Mouse (Mus musculus) forelimb bud, embryonic 11.5 days (tissue): ENCODE measurements at regions not wholly inside any gene's neighbourhood (a gene's known extent, or its start where the extent isn't known, plus 50 kb on each side); places are given as distances from the start of the nearest gene placed in this dataset.

ENCODE experiments used
- DNase-seq: peaks from one replicate; pipeline ENCODE4 v3.0.0-alpha.2; 2012; ENCODE audit warnings: low read depth, low spot score

DNA sequence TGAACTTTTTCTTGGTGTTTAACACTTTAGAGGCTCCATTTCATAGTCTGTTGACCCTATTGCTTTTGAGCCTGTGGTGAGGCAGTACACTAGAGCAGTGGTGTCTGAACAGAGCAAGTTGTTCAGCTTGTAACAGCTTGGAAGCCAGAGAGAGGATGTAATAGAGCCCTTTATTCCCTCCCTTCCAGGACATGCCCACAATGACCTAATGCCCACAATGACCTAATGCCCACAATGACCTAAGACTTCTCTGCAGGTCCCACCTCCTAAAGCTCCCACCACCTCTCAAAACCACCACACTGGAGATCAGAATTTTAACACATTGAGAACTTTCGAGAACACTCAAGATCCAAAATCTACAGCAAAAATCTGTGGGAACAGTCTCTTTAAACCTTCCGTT, 115.6 kb downstream of the S1pr1 start:
- no peak for DNase-seq

DNA sequence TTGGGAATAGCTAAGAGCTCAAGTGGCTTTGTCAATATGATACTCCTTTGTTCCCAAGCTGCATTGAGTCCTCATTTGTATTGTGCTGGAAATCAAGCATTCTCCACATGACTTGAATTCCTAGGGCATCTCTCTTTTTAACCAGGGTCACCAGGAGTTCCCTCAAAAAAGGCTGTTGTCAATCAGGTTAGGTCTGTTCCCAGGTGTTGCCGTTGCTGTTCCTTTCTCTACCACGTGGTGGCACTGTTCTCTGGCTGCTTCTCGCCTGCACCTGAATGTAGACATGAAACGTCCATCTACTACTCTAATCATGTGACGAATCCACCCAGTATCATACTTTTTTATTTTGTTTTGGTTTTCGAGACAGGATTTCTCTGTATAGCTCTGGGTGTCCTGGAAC, 118.3 kb downstream of the S1pr1 start:
- peak; percentile 57 for DNase-seq

DNA sequence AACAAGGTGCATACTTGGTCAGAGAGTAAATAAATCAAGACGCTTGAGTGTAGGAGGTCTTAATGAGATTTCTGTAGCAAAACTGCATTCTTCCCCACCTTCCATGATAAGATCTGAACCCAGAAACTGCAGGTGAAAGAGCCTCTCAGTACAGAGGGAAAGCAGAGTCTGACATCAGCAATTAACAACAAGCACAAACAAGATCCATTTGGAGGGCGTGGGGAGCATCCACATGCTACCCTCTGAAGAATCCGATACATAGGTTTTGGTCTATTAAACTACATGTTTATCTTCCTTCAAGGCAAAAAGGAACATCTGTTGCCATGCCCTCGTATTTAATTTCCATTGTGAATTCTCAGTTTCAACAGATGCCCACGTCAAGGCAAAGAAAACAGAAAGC, 124.2 kb downstream of the S1pr1 start:
- DNase-seq, result no peak

DNA sequence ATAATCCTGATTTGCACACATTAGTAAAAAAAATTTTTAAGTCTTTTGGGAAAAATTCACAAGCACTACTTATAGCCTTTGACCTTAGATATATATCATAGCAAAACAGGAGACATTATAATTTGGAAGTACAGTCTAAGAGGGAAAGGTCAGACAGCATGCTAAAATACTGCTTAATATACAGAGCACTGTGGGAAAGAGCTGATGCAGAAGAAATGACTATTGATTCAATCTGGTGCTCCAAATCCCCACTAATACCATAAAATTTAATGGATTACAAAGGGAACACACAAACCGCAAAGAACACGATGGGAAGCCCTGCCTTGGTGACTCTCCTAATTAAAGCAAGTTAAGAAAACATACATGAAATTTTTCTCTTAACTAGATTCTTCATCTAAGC, 126.3 kb downstream of the S1pr1 start:
- no peak for DNase-seq

DNA sequence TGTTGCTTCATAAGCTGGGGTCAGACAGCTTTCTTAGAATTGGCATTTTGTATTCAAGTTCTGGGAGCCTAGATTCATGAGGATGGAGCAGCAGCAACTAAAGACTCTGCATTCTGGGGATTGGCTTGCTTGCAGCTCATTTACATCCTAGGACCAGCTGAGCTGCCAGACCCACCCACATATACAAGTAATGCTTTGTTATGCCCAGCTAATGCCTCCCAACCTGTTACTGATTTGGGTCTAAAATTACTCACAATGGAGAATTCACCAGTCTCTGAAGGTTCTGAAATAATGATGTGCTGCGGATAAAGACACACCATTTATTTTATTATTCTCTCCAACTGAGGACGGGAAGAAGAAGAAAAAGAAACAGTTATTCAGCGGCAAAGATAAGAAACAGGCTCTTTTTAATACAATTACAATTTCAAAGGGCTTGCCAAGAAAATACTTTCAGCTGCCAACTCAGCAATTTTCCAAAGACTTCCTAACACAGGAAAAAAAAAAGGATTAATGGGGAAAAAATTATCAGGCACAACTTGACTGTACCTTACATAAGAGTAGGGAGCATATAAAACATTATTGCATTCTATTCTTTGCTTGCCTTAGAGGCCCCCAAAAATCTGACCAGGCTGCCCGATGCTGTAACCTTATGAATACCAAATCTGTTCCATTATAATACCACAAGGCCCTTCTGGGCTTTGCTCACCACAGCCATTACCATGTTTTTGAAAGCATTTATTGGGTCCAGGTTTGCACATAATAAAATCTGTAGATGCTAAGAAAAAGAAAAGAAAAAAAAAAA, 134.5 kb downstream of the S1pr1 start:
- peak; percentile 36 for DNase-seq

DNA sequence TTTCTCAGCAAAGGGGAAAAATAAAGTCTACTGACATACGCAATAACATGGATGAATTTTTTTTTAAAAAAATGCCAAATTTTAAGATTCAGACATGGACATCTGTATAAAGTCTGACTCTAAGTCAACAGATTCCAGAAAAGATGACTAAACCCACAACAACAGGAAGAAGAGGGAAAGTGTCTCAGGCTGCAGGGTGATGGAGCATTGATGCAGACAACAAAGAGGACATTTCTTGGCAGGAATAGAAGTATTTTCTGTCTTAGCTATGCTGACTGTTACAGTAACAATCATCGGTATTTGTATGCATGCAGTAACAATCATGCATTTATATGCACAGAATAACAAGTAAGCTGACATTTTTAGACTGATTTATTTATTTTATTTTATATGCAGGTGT, 139.5 kb downstream of the S1pr1 start:
- no peak for DNase-seq

DNA sequence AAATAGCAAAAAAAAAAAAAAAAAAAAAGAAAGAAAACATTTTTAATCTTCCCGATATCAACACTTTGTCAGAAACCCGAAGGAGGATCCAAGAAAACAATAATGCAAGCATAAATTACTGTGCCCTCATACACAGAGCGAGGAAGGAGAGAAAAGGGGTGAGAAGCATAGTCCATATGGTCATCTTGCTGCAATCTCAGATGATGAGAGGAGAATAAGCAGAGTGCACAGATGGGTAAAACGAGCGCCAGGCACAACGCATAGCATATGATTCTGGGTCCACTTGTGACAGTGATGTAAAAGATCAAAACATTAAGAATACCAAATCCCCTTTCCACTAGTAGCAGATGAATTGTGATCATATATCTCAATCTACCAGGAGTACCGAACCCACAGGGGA, 152.1 kb downstream of the S1pr1 start:
- DNase-seq, result no peak

DNA sequence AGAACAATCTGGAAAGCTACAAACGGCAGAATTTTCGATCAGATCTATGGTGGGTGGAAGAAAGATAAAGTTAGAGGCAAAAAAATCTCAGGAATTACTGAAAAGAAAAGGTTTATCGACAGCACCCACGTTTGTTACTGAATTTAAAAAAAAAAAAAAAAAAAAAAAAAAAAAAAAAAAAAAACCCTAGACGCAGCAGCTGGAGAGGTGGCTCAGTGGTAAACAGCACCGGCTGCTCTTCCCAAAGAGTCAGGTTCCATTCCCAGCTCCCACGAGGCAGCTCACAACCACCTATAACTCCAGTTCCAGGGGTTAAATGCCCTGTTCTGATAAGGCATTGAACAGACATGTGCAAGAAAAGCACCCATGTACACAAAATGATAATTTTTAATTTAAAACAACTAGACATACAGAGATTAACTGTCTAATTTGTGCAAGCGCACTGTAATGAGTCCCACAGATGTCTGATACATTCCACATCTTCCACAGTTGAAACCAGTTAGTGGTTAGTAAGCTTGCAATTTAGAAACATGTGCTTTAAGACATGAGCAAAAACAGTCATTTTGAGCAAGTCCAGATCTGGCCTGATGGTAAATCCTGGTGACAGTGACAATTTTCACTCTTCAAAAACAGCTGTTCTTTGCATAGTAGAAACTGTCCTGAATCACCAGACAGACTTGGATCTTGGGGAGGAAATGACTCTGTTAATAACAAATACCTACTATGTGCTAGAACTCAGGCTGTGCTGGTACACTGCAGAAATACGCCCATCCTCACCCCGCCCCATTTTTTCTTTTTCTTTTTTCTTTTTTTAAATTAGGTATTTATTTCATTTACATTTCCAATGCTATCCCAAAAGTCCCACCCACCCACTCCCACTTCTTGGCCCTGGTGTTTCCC, 159.8 kb downstream of the S1pr1 start:
- DNase-seq, result peak; percentile 46

DNA sequence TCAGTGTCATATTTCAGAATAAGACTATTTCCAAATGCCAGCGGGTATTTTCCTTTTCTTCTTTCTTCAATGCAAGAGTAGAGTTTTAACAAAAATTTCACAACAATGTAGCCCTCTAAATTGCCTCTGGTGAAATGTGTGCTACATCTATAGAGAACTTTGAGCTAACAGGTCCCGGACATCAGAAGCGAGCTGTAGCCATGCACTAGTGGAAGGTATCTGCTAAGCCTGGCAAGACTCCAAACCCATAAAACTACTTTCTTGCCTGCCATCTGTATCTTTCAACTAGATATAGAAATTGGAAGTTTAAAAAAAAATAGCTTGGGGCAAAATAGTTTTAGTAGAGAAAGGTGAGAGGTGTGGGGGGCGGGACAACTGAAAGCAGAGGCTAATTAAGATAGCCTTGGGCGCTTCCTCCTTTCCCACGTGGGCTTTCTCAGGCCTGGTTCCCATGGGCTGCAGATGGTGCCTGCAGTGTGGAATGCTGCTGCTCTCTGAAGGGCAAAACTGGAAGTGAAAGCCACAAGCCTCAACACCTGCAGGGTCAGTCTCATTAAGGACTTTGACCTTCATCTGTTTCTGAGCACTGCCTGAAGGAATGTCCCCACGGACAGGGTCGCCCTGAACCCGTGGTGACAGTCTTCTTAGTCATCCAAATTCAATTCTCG, 160.9 kb downstream of the S1pr1 start:
- peak; percentile 86 for DNase-seq

DNA sequence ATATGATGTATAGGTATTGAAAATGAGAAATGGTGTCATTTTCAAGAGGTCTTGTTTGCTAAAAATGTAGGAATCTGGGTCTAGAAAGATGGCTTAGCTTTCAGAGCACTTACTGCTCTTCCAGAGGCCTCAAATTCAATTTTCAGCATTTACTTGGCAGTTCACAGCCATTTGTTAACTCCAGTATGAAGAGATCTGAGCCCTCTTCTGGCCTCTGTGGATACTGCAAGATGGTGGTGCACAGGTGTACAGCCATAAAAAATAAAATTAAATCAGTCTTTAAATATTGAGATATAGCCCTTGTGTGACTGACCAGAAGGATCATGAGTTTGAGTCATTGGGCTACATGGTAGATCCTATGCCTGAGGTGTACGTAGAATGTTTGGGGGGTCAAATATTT, 173.1 kb downstream of the S1pr1 start:
- DNase-seq, result peak; percentile 32

DNA sequence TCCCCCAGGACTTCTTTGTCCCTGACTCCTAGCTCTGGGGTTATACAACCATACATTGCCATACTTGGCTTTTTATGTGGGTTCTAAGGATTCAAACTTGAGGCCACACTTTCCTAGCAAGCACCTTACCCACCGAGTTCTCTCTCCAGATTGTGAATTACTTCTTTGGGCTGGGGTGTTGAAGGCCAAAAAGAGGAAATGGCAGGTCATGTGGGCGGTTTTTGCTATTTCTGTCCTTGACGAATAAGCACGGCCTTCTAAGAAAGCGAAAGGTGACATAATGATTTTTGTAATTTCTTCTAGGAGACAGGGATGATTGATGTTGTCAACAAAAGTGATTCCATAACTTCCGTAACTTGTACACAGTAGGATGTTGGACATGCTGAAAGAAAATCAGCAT, 176.5 kb downstream of the S1pr1 start:
- DNase-seq, result no peak

DNA sequence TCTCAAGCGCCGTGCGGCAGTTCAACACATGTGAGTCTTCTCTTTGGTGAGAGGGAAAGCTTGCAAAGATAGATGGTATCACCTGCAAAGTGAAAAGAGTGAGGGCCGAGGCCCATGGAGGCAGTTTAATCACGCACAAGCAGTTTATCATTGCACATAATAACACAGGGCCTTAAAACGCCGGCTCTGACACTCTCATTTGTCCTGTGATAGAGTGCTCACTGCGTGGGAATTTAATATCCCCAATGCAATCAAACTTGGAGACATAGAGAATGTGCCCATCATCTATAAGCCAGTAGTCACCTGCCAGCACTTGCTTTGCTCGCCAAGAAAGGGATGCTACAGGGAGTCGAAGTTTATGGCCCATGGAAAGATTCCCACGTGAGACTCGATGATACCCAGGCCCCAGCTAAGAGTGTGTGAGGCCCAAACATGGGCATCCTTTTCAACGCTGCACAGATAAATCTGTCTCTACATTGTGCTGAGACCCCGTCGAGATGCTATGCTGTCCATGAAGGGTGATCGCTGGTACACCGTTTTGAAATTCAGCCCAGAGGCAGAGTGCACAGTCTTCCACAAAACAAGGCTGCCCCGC, 182.6 kb downstream of the S1pr1 start:
- DNase-seq, result no peak

DNA sequence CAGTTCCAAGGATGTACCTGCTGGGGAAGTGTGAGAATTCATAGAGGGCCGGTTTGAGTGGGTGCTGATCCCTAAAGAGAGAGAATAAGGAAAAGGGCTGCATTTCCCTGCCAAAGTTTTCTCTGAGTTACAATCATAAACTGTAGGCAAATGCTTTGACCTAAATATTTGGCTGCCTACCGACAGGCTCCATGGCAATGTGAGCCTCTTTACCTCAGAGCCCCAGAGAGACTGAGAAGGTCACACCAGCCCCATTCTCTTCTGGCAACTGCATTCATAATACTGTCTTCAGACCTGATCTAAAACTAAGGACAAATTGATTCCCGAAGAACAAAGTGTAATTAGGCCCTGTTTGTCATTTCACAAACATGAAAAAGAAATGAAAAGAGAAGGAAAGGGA, 184.4 kb downstream of the S1pr1 start:
- DNase-seq, result no peak

DNA sequence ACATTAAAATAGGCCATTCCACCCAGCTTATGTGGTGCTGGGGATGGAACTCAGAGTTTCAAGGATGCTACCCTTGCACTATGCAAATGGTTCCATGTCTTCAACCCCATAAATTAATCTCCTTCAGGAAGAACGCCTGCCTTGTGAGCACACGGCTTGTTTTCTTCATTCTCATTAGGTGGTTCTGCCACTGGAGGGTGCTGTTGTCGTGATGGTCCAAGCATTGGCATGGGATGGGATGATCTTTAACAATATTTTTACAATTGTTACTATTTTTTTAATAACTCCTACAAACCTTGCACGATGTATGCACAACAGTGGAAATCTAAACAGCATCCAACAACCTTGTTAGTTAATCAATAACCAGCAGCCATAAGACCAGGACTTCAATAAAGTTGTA, 185.0 kb downstream of the S1pr1 start:
- DNase-seq, result no peak

DNA sequence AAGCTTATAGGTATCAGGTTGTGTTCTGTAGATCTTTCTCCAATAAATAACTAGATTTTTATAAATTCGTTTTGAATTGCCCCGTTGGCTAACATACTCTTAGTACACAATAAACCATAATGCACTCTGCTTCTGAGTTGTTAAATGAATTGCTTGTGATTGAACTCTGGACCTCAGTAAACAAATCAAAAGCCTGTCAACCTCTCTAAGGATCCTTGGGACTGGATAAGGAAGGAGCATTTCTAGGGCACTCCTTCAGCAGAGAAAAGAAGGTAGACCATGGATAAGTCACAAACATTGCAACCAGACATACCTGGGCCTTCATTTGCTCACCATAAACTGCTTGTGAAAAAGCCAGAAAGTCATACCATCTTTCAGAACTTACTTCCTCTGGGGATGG, 191.4 kb downstream of the S1pr1 start:
- DNase-seq, result no peak

DNA sequence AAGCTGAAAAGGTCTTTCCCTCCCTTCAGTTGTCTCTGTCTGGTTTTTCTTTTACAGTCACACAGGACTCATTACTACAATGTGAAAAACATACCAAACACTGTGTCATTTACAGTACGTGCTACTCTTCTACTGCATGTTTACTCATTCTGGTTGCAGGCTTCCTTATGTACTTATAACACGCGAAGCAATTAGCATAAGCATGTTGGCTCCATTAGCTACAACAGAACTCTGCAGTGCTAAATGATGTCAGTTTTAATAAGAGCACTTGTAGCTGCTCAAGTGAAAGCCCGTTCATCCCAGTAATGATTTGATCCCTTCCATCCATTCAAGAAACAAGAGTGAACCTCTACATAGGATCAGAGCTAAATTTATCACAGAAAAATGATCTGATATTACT, 199.2 kb downstream of the S1pr1 start:
- DNase-seq, result no peak

DNA sequence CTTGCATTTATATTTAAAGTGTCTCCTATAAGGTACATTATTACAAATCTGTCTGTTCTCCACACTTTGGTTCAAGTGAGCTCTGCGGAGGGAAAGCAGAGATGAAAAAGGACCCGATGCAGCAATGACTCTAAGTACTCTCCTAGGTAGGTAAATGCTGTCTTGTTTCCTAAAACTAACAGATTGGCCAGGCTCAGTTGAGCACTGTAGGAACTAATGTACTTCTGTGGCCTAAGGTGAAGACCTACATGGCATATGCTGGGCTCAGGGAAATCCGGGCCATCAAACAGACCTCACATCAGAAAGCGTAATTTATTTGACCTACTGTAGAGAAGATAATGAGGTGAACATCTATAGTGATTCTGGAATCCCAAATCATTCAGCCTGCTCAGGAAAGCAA, 205.2 kb downstream of the S1pr1 start:
- DNase-seq, result no peak

DNA sequence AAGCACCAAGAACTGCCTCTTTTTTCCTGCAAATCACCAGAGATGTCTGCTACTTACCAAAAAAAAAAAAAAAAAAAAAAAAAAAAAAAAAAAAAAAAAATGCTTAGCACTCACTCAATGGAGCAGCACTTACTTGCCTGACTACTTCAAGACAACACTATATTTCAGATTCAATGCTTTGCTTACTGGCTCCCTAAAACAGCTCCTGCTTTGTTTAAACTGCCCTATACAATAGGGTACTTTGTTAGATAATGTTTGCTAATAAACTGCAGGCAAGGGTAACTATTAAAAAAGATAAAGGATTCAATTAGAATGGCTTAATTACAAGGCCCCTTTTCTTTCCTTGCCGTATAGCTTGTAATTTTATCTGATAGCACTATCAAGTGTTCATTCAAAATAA, 217.5 kb downstream of the S1pr1 start:
- no peak for DNase-seq

DNA sequence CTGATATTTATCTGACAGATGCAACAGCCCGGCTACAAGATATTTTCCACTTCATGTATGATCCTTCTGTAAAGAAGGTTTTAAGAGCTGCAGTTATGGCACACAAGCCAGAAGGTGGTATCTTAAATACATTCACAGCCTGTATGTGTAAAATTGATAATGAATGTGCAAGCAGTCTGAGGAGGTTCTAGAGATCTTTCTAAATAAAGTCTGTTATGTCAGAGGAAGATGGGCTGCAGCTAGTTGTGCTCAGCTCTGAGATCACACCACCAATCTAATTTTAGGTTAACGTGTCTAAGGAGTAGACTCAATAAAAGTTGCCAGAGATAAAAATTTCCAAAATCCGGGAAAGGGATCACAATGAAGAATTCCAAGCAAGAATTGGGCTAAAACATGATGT, 218.8 kb downstream of the S1pr1 start:
- DNase-seq, result no peak

DNA sequence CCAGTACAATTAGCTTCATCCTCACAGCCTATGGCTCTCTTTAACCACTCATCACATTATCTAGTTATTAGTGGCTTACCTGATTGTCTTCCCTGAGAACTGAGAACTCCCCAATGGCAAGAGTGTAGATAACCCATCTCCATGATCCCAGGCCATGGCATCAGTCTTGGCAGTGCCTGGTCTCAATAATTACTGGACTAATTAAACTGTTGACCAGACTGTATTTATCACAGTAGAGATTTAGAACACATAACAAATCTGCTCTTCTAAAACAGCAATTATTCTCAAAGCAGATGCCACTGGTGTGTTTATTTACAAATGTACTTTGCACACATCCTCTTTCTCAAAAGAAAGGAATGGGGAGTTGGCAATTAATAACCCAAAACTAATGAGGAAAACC, 219.2 kb downstream of the S1pr1 start:
- DNase-seq, result no peak

DNA sequence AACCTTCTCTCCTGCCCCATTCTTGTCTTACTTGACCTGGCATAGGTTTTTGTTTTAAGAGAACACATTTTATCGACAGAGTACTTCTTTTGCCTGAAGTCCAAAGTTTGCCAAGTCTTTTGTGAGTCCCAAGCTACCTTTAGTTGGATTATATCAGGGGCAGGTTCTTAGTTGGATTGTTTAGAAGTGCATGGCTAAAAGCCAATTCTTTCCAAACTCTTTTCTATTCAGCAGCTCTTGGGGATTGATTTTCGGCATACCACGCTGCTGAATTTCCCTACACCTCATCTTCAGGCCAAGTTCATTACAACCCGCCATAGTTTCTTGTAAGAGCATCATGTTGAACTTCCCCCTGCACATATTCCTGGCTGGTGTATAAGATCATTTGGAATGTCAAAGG, 245.9 kb downstream of the S1pr1 start:
- DNase-seq, result no peak

DNA sequence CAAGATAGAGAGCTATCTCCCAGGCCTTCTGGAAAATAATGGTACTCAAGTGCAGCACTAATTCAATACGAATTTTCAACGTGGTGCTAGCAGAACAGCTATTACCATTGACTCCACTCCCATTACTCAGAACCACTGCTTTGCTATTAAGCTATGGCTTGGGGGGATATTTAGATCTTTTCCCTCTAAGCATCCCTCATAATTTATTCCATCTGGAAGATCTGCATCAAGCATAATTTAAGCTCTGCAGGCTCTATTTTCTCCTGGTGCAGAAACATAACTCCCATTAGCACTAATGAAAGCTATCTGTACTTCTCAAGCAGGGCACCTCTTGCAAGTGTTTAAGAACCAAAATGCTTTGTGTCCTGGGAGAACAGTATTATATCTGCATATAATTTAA, 247.0 kb downstream of the S1pr1 start:
- DNase-seq, result no peak
